ENCODE assay signal across 9 mouse cellular contexts in the genomic region with DNA sequence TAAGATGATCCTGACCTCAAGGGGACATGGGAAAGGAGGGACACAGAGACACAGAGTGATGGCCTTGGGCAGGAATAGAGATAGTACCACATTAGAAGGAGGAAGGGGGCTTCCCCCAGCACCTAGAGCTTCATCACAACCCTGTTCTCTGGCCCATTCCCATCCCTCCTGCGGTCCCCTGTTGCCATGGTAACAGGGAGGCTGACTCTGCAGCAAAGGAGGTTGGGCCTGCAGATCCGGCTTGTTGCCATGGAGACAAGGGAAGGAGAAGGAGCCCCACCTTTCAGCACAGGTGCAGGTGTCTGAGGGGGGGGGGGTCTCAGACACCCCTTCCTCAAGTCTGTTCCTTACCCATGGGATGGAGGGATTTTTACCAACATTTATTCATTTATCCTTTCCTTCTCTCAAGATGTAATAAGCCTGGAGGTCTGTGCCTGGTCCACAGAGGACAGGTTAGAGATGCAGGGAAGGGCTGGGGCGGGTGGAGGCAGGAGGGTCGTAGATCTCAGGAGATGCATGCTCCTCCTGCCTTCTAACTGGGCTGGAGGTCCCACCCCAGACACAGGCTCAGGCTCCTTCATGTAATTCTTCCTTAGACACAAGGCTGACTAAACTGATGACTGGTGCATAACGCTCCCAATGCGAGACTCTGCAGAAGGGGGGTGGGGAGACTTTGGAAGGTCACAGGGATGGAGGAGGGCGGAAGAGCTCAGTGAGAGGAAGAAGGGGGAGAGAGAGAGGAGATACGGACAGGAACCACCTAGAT. TPM values are rescaled to one million over a fixed set of nuclear protein-coding genes. Genes with fewer than 3 reads are reported as not detected.
DNase-seq lines count a peak whose midpoint lies in the region; ATAC-seq and TF ChIP-seq lines count a peak whose summit lies in the region.
"Had no signal": no experiment of that assay in that cellular context is flagged by ENCODE, and none has a peak within 500 bp of the region (broad histone marks: within the 10 kb centered on the region; RNA-seq: fewer than 3 reads in every experiment).

No protein-coding gene starts in this region.

- peaks cover 45% of the 10 kb centered on the region for H3K4me1 ChIP-seq in hindbrain, postnatal 0 days (ENCODE audit: insufficient read depth, low read length)
- H3K4me1 ChIP-seq in midbrain, embryonic 16.5 days (ENCODE audit: control insufficient read depth, insufficient read depth, low read length), result peaks cover 70% of the 10 kb centered on the region
- peaks cover 15% of the 10 kb centered on the region for H3K4me1 ChIP-seq in liver, embryonic 12.5 days

- H3K9me3 ChIP-seq in hindbrain, postnatal 0 days (ENCODE audit: low read length), result no peaks in the 10 kb centered on the region
- no peaks in the 10 kb centered on the region for H3K9me3 ChIP-seq in midbrain, embryonic 16.5 days (replicated peaks; ENCODE audit: control insufficient read depth, low read length, poor library complexity, severe bottlenecking)
- no peaks in the 10 kb centered on the region for H3K9me3 ChIP-seq in liver, embryonic 12.5 days (replicated peaks)

- H3K27ac ChIP-seq in hindbrain, postnatal 0 days, result peak overlapping the region; percentile 98
- H3K27ac ChIP-seq in midbrain, embryonic 16.5 days (ENCODE audit: low read length), result peak overlapping the region; percentile 98
- H3K27ac ChIP-seq in liver, embryonic 12.5 days, result no peak overlapping the region
- H3K27ac ChIP-seq: kidney, postnatal 0 days had no signal

- no peaks in the 10 kb centered on the region for H3K27me3 ChIP-seq in hindbrain, postnatal 0 days (ENCODE audit: insufficient read depth, low read length)
- no peaks in the 10 kb centered on the region for H3K27me3 ChIP-seq in midbrain, embryonic 16.5 days (ENCODE audit: control insufficient read depth, insufficient read depth, low read depth, low read length)
- H3K27me3 ChIP-seq in liver, embryonic 12.5 days (replicated peaks), result peaks cover 98% of the 10 kb centered on the region

- H3K4me2 ChIP-seq in hindbrain, postnatal 0 days (ENCODE audit: low read depth, low read length), result peak overlapping the region; percentile 62
- H3K4me2 ChIP-seq in midbrain, embryonic 16.5 days (ENCODE audit: low read length), result peak overlapping the region; percentile 58
- no peak overlapping the region for H3K4me2 ChIP-seq in liver, embryonic 12.5 days

- peak; percentile 92 for DNase-seq in R1 (ENCODE audit: low read depth, low spot score)
- DNase-seq in cerebellum, postnatal 25 days, result peak; percentile 74 to 86
- peak; percentile 95 for DNase-seq in hindbrain, postnatal 0 days (ENCODE audit: low spot score)
- DNase-seq in kidney, postnatal 10 days, result no peak
- no peak for DNase-seq in gastrocnemius, postnatal 10 days
- no peak for DNase-seq in urinary bladder, postnatal 25 days (ENCODE audit: low spot score)

- WGBS in hindbrain, postnatal 0 days, result 11% methylated on average over 8 of the region's 8 CpGs
- 9% methylated on average over 8 of the region's 8 CpGs for WGBS in midbrain, embryonic 16.5 days
- 32% methylated on average over 8 of the region's 8 CpGs for WGBS in liver, embryonic 12.5 days (ENCODE audit: insufficient replicate concordance)

- H3K36me3 ChIP-seq in hindbrain, postnatal 0 days (ENCODE audit: insufficient read depth, low read length), result no peaks in the 10 kb centered on the region
- no peaks in the 10 kb centered on the region; the same call in 1 of the 2 replicates for H3K36me3 ChIP-seq in midbrain, embryonic 16.5 days (ENCODE audit: control insufficient read depth, insufficient read depth, low read length)
- no peaks in the 10 kb centered on the region for H3K36me3 ChIP-seq in liver, embryonic 12.5 days

- H3K9ac ChIP-seq in hindbrain, postnatal 0 days (replicated peaks; ENCODE audit: low read length), result peak overlapping the region; percentile 57
- H3K9ac ChIP-seq in midbrain, embryonic 16.5 days (ENCODE audit: low read depth, low read length), result peak overlapping the region; percentile 66
- H3K9ac ChIP-seq in liver, embryonic 12.5 days, result no peak overlapping the region

- peak overlapping the region; percentile 35; the same call in 1 of the 2 replicates for H3K4me3 ChIP-seq in hindbrain, postnatal 0 days (ENCODE audit: low read length)
- H3K4me3 ChIP-seq in midbrain, embryonic 16.5 days (ENCODE audit: low read depth, low read length), result peak overlapping the region; percentile 30
- H3K4me3 ChIP-seq in liver, embryonic 12.5 days, result no peak overlapping the region

- no peak for TF ChIP-seq CTCF in hindbrain, postnatal 0 days (IDR thresholded peaks at IDR 0.05; ENCODE audit: low read depth)

- peak; percentile 30 for ATAC-seq in hindbrain, postnatal 0 days
- ATAC-seq in midbrain, embryonic 16.5 days, result peak; percentile 19
- no peak for ATAC-seq in liver, embryonic 12.5 days

RNA-seq across cellular contexts. Expression of a gene that starts 2.0 kb away (rescaled TPM):
- 572 and 588 TPM in 2 replicates for total RNA-seq in hindbrain, postnatal 0 days (2014; rRNA removed)
- polyA plus RNA-seq in hindbrain, postnatal 0 days (2015; fragmentation: Nextera tagmentation; extraction: Ambion mirVana), result 649 and 730 TPM in 2 replicates
- 447 and 557 TPM in 2 replicates for polyA plus RNA-seq in midbrain, embryonic 16.5 days (2015; fragmentation: Nextera tagmentation; extraction: Ambion mirVana)
- polyA plus RNA-seq in liver, embryonic 12.5 days (2016; fragmentation: Nextera tagmentation; extraction: Ambion mirVana), result 0.45 and 0.50 TPM in 2 replicates
- total RNA-seq in gastrocnemius, postnatal 10 days (2021), result 1 to 10 TPM; 1.9 to 4.0 TPM

RNA-seq across cellular contexts. Expression of a gene that starts 35.2 kb away (rescaled TPM):
- total RNA-seq in hindbrain, postnatal 0 days (2014; rRNA removed), result 705 and 708 TPM in 2 replicates
- polyA plus RNA-seq in hindbrain, postnatal 0 days (2015; fragmentation: Nextera tagmentation; extraction: Ambion mirVana), result 497 and 530 TPM in 2 replicates
- 288 and 310 TPM in 2 replicates for polyA plus RNA-seq in midbrain, embryonic 16.5 days (2015; fragmentation: Nextera tagmentation; extraction: Ambion mirVana)
- 63.4 and 67.4 TPM in 2 replicates for polyA plus RNA-seq in liver, embryonic 12.5 days (2016; fragmentation: Nextera tagmentation; extraction: Ambion mirVana)
- 100 to 1,000 TPM; 163 to 166 TPM for total RNA-seq in gastrocnemius, postnatal 10 days (2021)

Comparison
In these comparisons a context has a peak if more than half of its experiments do, and no peak if none do; other contexts are left out.
1. DNase-seq: peak in R1 (single experiment), cerebellum, postnatal 25 days (2 of 2) and hindbrain, postnatal 0 days (single experiment); none in kidney, postnatal 10 days (single experiment), gastrocnemius, postnatal 10 days (single experiment) and urinary bladder, postnatal 25 days (single experiment).
2. RNA of a gene that starts 2.0 kb away (polyA plus RNA-seq): 649 to 730 TPM in hindbrain, postnatal 0 days and 447 to 557 TPM in midbrain, embryonic 16.5 days; 0.45 to 0.50 TPM in liver, embryonic 12.5 days; every median in the first group is over 100 times any median in the second.